Mouse (Mus musculus): ENCODE data around the gene Irf2. TPM values are rescaled to one million over a fixed set of nuclear protein-coding genes. Genes with fewer than 3 reads are reported as not detected.

Gene Irf2
- total RNA-seq (2021), result 66.7 and 70.0 TPM in 2 replicates
- long read RNA-seq, experiment 1, transcript Irf2-201 (9 exons, 2,497 nt), result major isoform, 16 of 23 reads
- long read RNA-seq, experiment 1, partial matches to known transcripts, result 3 of 23 reads
- long read RNA-seq, experiment 1, other reads (novel, unspliced or antisense), result 4 of 23 reads
- long read RNA-seq, experiment 2, transcript Irf2-201 (9 exons, 2,497 nt), result major isoform, 12 of 19 reads
- long read RNA-seq, experiment 2, partial matches to known transcripts, result 2 of 19 reads
- long read RNA-seq, experiment 2, other reads (novel, unspliced or antisense), result 5 of 19 reads

DNA sequence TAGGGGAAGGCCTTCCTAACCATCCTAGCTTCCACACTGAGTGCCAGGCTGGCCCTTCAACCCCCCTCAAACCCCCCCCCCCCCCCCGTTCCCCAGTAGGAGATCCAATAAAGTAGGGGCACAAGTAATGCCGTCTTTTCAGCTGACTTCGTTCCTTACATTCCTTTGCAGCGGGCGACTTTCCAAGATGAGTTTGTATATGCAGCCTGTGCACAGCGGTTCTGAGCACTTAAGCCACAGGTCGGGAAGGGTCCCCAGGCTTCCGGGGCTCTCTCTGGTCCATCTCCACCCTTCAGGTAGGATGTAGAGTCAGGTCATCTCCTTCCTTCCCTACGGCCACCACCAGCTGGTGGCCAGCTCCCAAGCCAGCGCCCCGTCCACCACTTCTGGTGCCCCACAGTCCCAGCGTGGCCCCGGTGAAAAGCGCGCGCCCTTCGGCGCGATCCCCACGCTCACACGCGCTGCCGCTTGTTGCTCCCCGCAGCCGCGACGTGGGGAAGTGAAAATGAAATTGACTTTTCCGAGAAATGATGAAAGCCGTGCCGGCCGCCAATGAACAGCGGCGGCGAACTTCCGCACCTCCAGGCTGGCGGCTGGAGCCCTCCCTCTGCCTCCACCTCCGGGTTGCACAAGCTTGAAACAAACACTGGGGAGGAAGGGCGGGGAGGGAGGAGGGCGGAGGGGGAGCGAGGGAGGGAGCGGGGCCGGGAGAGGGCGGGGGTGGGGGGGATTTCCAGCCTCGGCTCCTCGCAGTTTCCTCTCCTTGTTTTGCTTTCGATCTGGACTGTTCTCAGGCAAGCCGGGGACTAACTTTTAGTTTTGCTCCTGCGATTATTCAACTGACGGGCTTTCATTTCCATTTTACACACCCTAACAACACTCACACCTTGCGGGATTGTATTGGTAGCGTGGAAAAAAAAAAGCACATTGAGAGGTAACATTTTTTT lies at the start of gene Irf2:
Gene Irf2, plus strand, starts transcription at position 730 of the 947 bp plus-strand sequence.
- peak; percentile 96 for DNase-seq

DNA sequence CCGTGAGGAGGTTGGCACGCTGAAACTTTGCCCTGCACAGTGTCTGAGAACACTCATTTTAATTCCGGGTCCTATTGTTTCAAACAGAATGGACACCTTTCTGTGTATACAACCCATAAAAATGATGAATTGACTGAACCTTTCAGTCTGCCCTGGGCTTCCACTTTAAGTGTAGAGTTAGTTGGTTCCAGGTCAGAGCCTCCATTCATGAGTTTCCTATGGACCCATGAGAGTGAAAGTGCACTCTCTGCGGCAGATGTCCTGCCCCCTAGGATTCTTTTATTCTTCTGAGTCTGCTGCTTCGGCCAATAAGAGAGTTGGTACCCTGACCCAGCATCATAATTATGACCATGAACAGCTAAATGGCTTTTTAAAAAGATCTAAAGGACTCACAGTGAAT lies 49.4 kb upstream of the Irf2 start:
- no peak for DNase-seq

DNA sequence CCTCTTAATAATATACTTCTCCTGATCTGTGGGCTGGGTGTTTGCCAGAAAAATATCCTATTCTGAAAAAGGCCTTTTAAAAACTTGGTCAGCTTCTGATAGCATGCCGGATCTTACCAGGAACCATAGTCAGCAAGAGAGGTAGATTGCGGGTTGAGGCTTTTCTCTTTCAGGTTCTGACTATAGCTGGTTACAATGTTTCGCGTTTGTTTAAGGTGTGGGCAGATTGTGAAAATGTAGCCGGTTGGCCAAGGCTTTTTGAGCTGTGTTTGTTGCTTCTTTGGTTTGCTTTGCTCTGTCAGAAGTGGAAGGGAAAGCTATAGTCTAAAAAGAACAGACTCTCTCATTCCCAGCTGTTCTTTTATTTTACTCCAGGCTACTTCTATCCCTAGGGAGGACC lies 49.0 kb upstream of the Irf2 start:
- no peak for DNase-seq

DNA sequence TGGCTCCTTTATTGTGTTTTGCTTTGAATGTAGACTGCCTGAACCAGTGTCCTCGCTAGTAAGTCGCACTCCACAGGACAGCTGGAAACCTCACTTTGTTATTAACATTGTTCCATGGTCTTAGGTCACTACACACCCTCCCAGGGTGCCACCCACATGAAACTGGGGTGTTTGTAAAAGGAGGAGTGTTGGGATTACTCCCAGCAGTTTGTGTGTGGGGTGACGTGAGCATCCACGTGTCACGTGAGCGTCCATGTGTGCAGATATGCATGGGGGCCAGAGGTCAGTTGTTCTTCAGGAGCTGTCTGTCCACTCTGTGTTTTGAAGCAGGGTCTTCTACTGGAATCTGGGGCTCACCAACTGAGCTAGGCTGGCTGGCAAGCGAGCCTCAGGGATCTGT lies 48.2 kb upstream of the Irf2 start:
- no peak for DNase-seq

DNA sequence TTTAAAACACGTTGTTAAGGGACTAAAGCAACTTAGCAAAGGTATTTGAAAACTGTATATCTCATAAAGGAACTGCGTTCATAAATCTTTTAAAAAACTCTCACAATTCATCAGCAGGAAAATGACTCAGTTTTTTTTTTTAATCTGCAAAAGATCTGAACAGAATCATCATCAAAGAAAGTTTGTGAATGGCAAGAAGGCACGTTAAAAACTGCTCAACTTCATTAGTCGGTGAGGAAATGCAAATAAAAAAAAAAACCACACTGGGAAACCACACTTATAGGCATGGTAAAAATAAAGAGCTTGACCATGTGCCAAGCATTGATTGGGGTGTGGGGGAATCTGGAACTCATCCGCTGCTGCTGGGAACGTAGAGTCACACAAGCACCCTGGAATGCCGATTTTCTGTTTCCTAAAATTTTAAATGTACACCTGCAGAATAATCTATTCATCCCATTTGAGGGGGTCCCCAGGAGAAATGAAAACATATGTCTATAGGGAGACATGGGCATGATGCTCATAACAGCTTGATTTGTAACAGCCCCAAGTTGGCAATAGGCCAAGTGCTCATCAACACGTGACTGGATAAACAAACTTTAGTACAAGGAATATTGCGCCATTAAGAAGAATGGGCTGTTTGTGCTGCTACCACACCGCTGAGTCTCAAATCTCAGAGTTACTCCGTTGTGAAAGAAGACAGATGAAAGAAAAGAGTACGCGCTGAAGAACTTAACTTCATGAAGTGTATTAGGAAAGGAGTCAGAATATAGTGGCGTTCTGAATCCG lies 43.1 kb upstream of the Irf2 start:
- no peak for DNase-seq

DNA sequence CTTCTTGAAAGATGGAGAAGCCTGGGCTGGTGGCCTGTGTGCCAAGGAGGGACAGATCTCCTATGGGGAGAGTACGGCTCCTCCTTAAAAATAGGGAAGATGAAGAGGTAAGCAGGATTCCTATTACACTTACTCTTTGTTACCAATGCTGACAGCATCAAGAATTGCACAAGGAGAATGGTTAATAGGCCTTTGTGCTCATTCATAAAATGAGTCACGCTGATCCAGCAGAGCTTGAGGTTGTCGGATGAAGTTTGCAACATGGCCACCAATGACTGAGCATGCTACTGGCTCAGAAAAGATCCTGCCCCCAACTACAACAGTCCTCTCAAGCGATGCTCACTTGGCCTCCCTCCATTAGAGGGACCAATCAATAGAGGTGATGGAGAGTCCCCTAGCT lies 42.0 kb upstream of the Irf2 start:
- DNase-seq, result peak; percentile 14

DNA sequence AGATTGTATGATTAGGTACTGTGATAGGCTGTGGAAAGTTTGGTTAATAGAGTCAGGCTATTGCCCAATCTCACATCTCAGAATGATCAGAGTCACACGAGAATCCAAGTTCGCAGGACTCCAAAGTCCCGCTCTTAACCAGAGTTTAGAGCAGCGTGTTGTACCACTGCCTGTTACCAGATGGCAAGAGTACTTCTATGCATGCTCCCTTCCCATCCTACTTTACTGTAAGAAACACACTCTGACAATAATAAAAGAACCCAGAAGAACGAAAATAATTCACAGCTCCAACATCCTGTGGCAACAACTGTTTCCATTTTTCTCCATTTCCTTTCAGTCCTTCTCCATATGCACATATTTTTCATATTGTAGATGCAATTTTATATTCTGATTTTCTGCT lies 41.4 kb upstream of the Irf2 start:
- DNase-seq, result no peak

DNA sequence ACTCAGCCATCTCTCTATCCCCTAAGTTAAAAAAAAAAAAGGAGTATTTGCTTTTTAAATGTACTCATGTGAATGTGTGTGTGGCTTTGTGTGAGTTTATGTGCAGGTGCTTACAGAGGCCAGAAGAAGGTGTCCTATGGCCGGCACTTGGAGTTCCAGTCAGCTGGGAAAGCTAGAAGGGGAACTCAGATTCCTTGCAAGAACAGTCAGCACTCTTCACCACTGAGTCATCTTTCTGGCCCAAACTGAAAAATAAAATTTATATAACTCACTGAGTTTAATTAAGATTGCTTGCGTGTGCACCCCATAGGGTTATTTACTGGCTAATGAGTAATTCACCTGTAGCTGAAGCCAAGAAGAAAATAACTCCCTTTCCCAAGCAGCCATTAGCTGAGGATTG lies 34.4 kb upstream of the Irf2 start:
- no peak for DNase-seq

DNA sequence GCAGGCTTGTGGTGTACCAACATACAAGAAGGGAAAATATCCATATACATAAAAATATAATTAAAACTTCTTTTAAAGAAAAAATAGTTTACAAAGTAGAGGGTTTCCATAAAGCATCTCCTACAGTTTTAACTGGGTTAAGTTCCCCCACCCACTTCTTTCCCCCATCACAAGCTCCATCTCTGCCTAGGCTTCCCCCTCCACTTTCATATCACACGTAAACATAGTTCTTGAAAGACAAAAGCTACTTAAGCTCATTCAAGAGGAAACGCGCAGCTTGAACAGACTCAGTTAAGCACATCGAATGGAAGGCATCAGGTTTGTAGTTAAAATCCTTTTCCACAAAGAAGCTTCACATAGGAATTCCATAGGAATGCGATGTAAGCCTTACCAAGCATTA lies 32.8 kb upstream of the Irf2 start:
- DNase-seq, result no peak

DNA sequence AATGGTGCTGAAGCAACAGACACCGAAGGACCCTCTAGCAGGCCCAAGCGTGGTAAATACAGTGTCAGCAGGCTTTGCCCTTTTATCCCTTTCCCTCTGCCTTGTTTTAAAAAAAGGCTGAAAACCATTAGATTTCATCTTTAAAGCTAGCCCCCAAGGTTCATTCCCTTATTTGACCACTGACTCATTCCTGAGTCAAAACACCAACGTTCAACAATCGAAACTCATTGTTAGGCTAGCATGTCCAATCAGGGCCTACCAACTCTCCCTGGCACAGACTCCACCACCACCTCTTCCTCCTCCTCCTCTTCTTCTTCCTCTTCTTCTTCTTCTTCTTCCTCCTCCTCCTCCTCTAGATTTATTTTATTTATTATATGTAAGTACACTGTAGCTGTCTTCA lies 30.2 kb upstream of the Irf2 start:
- DNase-seq, result no peak

DNA sequence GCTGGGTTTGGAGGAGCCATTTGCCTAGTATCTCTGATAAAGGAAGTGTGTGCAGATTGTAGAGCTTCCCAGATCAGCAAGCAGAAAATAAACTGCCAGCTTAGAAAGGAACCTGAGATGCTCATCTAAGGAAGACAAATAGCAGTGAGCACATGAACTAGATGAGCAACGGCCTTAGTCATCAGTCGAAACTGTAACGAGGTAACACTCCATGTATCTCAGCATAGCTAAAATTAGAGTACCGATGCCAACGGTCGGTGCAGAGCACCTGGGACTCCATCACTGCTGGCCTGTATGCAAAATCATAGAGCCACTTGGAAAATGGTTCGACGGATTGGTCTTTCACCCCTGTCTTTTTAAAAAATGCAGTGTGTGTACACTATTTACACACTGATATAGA lies 29.2 kb upstream of the Irf2 start:
- no peak for DNase-seq

DNA sequence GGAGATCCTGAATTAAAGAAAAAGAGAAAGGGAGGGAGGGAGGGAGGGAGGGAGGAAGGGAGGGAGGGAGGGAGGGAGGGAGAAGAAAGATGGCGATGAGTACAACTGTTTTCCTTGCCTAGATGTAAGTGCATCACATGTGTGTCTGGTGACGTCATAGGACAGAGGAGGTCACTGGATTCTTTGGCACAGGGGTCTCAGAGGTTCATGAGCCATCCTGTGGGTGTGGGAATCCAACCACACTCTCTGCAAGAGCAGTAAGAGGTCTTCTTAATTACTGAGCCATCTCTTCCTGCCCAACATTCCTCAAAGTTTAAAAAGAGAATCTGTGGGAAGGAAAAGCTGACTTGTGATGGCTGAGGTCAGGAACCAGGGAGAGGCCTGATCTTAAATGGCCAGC lies 28.0 kb upstream of the Irf2 start:
- no peak for DNase-seq

DNA sequence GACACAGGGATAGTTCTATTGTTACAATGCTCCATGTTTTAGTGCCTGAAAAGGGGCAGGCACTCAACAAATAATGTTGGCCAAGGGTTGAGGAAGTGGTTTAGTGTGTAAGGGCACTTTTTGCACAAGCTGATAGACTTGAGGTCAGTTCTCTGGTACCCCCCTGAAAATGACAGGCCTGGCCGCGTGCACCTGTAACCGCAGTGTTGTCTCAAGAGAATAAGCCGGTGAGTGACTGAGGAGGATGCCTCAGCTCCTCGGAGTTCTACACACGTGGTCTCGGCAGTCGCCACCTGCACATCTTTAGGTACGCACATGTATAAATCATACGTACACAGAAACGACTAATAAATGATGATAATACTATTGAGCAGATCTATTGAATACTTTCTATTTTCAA lies 26.4 kb upstream of the Irf2 start:
- DNase-seq, result no peak

DNA sequence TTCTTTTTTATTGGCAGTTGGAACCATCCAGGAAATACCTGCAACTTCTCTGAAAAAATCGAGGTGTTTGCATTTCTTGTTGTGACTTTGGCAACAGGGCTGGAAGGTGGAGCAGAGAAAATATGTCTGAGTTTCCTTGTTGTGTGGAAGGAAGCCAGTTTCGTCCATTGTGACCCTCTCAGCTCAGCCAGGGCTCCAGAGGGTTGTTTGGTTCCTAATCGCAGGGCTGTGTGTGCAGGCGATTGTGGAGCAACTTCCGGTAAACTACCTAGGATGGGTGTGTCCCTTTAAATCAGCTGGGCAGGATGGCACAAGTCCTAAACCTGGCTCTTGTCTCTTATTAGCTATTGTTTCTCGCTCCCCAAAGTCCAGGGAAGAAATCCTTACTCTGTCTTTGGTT lies 25.7 kb upstream of the Irf2 start:
- no peak for DNase-seq

DNA sequence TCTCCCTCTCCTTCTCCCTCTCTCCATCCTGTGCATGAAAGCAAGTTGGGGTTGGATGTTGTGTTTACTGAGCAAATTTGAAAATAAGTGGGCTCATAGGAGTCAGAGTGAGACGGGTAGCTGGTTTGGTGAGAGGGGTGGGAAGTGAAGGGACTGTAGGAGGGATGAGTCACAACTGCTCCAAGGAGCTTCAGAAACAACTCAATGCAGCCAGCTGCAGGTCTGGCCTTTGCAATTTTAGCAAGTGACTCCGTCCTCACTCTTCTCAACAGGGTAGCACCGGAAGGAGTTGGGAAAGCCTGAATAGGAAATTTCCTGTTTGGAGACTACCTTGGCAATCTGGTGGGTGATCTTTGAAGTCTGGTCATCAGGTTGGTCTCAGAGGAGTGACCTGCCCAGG lies 25.1 kb upstream of the Irf2 start:
- no peak for DNase-seq

DNA sequence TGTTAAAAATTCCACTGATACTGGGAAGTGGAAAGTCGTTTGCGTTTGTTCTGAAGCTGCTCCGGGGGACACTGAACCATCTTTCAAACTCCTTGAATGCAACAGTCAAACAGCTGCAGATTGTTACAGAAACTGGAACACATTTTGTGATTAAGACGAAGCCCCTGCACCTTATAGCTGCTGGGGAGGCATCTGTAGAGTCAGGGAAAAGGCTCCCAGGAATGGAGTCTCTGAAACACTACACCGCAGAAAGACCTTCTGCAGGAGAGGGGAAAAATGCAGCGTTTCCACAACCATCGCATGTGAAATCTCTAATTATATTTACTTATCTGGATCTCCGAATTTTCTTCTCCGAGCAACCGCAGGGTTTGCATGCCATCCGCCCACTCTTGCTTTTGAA lies 23.1 kb upstream of the Irf2 start:
- DNase-seq, result no peak

DNA sequence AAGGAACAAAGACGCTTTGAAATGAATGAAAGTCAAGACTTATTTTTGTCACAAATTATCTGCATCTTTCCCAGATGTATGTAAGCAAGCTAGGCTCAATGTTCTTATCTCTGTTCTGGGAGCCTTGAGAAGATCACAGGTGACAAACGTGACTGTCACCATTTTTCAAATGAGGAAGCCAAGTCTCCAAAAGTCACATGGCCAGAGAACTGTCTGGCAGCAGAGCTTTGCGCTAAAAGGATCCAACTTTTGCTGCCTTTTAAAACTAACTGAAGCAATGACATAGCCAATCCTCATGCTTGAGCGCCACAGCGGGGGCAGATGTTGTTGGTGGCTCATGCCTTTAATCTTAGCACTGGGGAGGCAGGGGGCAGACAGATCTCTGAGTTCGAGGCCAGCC lies 22.4 kb upstream of the Irf2 start:
- no peak for DNase-seq

DNA sequence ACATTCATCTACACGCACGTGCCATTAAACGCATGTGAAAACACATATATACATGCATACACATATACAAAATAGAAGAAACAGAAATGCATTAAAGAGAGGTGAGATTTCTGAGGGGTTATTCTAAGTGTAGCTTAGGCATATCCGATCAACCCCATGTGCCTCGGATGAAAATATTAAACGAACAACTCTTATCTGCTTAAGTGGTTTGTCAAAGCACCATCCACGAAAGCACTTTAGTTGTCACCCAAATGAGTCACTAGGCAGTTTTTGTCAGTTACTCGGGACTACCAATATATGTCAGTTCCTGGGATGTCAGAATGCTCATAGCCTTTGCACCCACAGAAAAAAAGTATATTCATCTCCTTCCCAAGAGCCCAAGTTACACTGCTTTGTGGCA lies 21.2 kb upstream of the Irf2 start:
- no peak for DNase-seq

DNA sequence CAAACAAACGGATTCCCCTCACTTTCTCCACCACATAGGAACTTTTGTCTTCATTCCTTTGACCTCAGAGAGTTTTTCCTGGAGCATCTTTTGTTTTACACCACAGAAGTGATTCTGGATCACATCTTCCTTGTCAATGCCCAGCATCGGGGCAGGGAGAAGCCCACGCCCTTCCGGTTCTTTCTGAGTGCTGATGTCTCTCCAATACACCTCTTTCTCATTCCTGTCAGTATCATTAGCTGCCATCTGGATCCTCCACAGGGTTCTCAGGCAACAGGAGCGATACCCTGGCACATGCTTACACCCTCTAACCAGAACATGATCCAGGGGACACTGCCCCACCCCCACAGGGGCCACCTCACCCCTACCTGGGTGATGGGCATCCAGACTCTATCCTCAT lies 20.8 kb upstream of the Irf2 start:
- DNase-seq, result no peak

DNA sequence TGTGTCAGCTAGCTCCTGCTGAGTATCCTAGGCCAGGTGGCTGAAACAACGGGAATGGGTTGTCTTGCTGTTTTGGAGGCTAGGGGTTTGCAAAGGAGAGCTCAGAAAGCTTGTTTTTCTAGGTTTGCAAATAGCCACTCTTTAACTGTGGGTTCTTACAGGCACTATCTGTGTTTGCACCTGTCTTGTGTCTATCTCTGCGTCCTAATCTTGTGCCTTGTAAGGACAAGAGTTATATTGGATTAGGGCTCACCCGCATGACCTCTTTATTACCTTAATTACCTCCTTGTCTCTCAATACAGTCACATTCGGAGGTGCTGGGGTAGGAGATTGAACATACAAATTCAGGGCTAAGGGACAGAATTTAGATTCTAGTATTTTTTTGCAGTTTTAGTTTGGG lies 18.9 kb upstream of the Irf2 start:
- no peak for DNase-seq

DNA sequence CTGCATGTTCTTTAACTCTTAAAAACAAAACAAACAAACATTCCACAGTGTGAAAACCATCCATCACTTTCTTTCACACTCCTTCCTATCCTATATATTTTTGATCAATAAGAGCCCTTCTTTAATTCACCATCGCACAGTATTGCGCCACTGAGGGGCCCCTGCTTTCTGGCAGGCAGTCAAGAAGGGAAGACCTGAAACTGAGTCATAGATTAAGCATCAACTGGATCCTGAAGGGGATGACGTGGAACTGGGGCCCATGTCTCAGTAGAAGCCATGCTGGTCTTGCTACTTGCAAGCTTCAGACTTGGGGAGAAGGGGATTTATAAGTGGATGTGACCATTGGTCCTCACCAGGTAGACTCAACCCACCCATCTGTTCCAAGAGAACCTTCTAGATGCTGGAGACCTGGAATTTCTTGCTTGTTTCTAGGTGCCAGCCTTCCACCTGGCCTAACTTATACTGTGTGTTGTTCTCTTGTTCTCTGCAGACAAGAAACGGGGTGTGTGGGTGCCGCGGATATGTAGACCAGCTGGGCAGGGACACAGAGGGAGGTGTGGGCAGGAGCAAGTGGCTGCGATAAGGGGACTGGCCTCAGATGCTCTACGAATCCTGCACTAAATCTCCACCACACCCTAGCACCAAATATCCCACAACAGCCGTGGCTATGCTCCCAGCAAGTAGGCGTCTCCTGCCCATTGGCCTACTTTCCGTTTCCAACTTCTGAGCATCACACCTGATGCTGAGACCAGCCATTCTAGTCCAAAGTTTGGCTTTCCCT lies 18.3 kb upstream of the Irf2 start:
- no peak for DNase-seq

DNA sequence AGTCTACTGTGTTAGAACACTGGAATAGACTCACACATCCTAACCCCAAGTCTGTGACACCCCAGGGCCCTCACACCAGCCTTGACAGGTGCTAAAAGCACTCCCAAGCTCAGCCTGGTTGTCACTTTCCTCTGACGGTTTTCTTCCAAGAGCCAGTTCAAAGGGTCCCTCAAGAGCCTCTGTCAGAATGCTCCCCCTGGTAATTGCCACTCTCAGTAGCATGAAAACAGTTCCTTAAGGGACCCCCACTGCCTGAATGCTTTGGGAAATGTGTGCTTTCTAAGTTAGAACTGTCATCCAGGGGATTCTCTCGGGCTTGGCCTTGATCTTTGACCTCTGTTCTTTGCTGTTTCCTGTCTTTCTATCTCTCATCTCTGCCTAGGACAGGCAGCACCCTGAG lies 17.0 kb upstream of the Irf2 start:
- no peak for DNase-seq
